Mouse (Mus musculus) embryonic facial prominence, embryonic 15.5 days (tissue): ENCODE measurements around the gene Gm38393. TPM values are rescaled to one million over a fixed set of nuclear protein-coding genes. Genes with fewer than 3 reads are reported as not detected.

ENCODE experiments used
- polyA plus RNA-seq: library from polyadenylated mRNA; unstranded; fragments of >200 nt; fragmentation: Nextera tagmentation; extraction: Ambion mirVana; gene quantifications from 2 replicates; pipeline ENCODE4 v1.2.1, GENCODE M21; 2015

Gm38393 gene
- polyA plus RNA-seq, 1 experiment from 2014 or later, result 0.19 TPM

Other genes starting within 250 kb of the Gm38393 start
- gene Snurf, start within 50 bp of the Gm38393 start, polyA plus RNA-seq, result 20.9 and 23.3 TPM in 2 replicates
- gene Snrpn, start 135.2 kb upstream of the Gm38393 start, polyA plus RNA-seq, result 30.0 and 30.3 TPM in 2 replicates